Mouse (Mus musculus) erythroblast, embryonic 14.5 days (primary cell): ENCODE data around the gene Meox2.

Experiments
- GATA1 ChIP-seq: IDR thresholded peaks from 2 replicates; pipeline ENCODE4 v1.6.1; 2012; ENCODE audit warnings: low read length, inconsistent platforms, mixed read lengths
- TAL1 ChIP-seq: IDR thresholded peaks from 3 replicates; pipeline ENCODE4 v1.6.1; 2012; ENCODE audit warnings: low read length, inconsistent platforms, mixed read lengths

- TF ChIP-seq GATA1 (no peak), TAL1 (no peak)
Measured at GRCm38 (mm10) chr12:37183689-37184088, 75.3 kb downstream of the Meox2 start.
